Mouse (Mus musculus): Measurements from ENCODE around the gene Trim44.
A peak's percentile ranks its signal among the peaks of the same experiment; 100 is the strongest.

Trim44 gene

GRCm38 (mm10) chr2:102407363-102408184, at the start of gene Trim44:
Gene Trim44, minus strand, starts transcription at chr2:102407828.
- no peak for DNase-seq (ENCODE audit: low read depth)

DNA sequence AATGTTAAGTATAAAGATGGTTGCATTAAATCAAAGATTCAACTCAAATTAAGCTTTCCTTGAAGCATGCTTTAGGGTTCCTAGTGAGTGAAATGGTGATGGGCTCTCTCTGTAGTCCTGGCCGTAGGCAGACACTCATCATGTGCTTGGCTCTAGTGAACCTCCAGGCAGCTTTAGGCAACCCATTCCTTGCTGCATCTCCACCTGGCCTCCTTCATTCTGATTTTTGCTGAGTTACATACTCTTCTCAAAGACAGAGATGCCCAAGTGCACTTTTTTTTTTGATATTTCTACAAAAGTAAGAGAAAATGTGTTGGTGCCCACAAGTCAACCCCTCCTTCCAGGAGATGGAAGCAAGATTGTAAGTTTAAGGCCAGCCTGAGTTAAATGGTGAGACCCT, 47.5 kb upstream of the Trim44 start:
- no peak for DNase-seq (ENCODE audit: low read depth)

DNA sequence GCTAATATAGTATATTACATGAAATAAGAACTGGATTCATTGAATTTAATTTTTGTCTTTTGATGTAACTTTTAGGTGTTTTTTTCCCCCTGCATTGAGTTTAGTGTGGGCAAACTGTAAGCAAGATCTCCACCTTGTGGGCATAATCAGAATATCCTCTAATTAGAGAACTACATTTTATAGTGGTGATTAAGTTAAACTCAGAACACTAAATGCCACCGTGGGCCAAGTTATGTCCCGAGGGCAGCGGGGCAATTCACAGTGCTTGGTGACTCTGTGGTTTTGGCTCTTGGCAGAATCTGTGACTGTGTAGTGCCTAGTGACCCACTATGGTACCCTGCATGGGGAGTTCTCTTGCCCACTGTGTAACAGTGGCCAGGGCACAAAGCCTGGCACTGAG, 45.8 kb upstream of the Trim44 start:
- peak; percentile 52 for DNase-seq (ENCODE audit: low read depth)

GRCm38 (mm10) chr2:102451671-102452549, 44.3 kb upstream of the Trim44 start, which contains the start of gene Fjx1:
Gene Fjx1, minus strand, starts transcription at chr2:102452499.
- peak; percentile 2 for DNase-seq (ENCODE audit: low read depth)

GRCm38 (mm10) chr2:102450761-102451670, 43.4 kb upstream of the Trim44 start:
- DNase-seq (ENCODE audit: low read depth), result peak; percentile 11

- peak; percentile 5 for DNase-seq (ENCODE audit: low read depth)
Observed at GRCm38 (mm10) chr2:102450248-102450760, 42.7 kb upstream of the Trim44 start.

DNA sequence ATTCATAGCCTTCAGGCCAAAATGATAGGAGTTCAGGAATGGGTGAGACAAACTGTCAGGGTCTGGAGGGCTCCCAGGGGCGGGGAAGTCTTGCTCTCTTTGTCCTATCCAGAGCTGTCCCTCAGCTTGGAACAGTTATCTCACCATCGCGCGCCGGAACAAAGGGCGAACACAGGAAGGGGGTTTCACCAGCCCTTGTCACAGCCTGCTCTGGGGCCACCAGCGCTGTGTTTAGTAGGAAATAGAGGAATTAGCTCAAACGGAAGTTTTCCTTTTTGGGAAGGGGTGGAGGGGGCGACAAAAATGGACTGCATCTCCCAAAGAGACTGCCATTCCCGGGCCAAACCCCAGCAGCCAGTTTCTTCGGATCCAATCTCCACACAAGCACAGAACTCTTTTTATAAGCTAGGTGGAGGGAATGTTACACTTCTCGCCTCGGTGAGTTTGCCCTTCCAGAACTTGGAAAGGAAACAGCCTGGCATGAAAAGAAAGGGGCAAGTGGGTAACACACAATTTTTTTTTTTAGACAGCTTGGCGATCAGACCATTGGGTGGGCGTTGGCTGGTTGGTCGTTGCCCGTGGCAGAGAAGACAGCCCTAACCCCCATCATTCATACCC, 42.1 kb upstream of the Trim44 start:
- DNase-seq (ENCODE audit: low read depth), result no peak

DNA sequence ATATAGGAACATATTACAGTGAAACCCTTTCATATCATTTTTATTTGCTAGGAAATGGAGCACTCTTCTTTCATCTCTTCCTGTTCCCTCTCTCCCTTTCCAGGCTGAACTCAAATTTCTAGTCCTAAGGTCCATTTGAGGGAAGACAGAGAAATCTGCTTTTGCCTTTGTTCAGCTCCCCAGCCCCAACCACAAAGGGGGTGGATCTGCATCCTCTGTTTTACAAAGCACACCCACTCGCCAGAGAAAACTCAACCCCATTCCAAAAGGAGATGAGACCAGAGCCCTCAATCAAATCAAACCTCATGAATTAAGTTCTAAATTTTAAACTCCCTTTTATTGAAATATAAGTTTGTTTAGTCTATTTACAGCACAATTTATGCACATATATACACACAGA, 41.4 kb upstream of the Trim44 start:
- DNase-seq (ENCODE audit: low read depth), result no peak

GRCm38 (mm10) chr2:102447831-102448230, 40.2 kb upstream of the Trim44 start:
- DNase-seq (ENCODE audit: low read depth), result no peak

GRCm38 (mm10) chr2:102446851-102447250, 39.2 kb upstream of the Trim44 start:
- DNase-seq (ENCODE audit: low read depth), result no peak

DNA sequence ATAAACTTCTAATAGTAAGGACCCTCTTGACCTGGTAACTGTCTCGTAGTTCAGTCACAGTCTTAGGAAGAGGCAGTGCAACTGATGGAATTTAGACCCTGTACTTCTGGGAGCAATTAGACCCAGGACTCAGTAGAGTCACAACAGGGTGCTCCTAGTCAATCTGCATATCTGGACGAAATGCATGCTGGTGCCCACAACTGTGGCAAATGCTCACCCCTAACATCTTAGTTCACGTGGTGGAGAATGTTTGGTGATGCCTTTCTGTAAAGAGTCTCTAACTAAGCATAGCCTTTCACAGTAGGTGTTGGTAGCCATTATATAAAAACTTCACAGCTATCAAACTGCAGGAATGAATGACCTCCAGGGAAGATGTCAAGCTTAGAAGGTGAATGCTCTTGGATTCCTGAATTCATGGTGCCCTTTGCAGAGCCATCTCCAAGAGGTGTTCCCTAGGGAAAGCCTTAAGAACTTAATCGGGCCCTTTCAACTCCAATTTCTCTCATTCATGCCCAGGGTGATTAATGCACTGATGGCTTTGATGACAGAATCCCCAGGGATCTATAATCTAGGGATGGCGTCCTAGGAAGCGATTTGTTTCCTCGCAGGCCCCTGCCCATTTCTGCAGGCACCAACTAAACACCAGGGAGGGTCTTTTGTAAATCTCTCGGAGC, 29.9 kb upstream of the Trim44 start:
- DNase-seq (ENCODE audit: low read depth), result no peak

DNA sequence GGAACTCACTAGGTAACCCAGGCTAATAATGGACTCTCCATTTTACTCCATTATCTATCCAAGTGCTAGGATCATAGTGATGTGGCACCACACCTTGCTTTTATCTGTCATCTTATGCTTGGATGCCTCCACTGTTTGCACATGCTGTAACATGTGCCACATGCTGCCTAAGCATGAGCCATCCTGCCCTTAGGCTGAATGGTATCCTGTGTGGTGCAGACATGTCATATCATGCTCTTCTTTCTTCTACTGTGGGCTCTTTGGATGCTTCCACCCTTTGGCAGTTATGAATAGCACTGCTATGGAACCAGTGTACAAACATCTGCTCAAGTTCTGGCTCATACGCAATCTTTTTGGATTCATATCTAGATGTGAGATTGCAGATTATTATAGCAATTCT, 26.3 kb upstream of the Trim44 start:
- no peak for DNase-seq (ENCODE audit: low read depth)

DNA sequence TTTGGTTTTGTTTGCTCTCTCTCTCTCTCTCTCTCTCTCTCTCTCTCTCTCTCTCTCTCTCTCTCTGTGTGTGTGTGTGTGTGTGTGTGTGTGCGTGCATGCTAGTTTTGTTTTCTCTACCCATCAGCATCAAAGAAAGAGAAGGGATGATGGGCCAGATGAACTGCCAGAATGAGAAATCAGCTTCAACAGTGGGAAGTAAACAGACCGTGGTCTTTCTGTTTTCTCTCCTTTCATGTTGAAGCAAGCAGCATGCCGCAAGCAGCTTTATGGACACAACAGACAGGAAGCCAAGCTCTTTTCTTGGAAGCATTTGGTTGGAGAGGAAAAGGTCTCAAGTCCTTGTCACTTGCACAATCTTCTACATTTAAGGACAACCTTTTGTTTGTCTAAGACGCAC, 23.5 kb upstream of the Trim44 start:
- DNase-seq (ENCODE audit: low read depth), result no peak

DNA sequence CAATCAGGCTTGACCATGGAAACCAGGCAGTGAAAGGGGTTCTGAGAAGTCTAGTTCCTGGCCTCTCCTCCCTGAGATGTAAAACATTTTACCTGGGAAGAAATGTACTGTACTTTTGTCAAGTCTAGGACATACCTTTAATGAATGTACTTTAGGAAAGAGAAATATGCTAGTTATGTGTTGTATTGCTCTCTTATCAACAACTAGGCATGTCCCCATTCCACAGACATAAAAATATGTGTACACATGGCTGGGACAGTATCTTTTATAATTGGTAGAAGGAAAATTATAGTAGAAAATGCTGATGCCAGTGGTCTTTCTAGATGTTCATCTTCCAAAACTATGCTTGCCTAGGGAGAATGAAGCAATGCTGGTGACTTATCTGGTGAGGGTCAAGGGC, 20.3 kb upstream of the Trim44 start:
- no peak for DNase-seq (ENCODE audit: low read depth)

GRCm38 (mm10) chr2:102426434-102426833, 18.8 kb upstream of the Trim44 start:
- no peak for DNase-seq (ENCODE audit: low read depth)

- no peak for DNase-seq (ENCODE audit: low read depth)
Observed at GRCm38 (mm10) chr2:102416149-102416743, 8.6 kb upstream of the Trim44 start.

DNA sequence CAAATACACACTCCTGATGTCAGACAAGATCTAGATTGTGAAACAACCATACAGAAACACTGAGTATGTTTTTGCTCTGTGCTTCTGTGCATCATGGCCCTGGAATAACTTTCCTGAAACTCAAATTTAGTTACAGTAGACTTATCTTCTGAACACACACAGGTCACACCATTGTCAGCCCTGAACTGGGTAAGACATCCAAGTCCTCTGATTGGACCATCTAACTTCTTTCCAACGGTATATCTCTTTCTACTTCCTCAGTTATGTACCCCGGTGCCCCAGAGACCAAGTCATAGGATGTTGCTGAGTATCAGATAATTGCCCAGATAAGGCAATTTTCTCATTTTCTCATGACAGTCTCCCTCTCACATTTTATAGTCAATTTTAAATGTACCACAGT, 5.1 kb upstream of the Trim44 start:
- DNase-seq (ENCODE audit: low read depth), result no peak

GRCm38 (mm10) chr2:102410615-102411014, 3.0 kb upstream of the Trim44 start:
- no peak for DNase-seq (ENCODE audit: low read depth)

DNA sequence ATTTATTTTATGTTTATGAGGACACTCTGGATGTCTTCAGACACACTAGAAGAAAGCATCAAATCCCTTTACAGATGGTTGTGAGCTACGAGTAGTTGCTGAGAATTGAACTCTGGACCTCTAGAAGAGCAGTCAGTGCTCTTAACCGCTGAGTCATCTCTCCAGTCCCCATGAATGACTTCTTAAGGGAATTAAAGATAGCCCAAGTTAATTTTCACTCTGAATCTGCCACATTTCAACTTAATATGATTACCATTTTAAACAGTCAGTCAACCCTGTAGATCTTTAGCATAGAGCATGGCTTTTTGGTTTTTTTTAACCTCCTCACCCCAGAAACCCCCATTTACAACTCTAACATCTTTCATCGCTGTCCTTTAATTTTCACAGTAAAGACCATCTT, 2.1 kb upstream of the Trim44 start:
- no peak for DNase-seq (ENCODE audit: low read depth)

All from induced T-regulatory cell, adult 2 months (primary cell).